Mouse (Mus musculus) Patski (cell line): ENCODE measurements around the gene Ubac1. TPM values are rescaled to one million over a fixed set of nuclear protein-coding genes. Genes with fewer than 3 reads are reported as not detected.

Experiments
- ATAC-seq: fragments of 100-300 bp; one replicate; pipeline ENCODE4 v1.8.0; 2021
- CTCF ChIA-PET: fragments of 350-600 bp; sonication (Branson Sonifier 250); formaldehyde crosslinking; loops from one replicate; lab custom pipeline; 2022; ENCODE audit warnings: inconsistent platforms; lab: Charles Lee
- POLR2A ChIA-PET: fragments of 350-600 bp; sonication (Branson Sonifier 250); formaldehyde crosslinking; loops from one replicate; lab custom pipeline; 2022; ENCODE audit warnings: antibody characterized with exemption, inconsistent platforms; lab: Charles Lee
- DNase-seq: peaks from one replicate; pipeline ENCODE4 v3.0.0-alpha.2; 2011; ENCODE audit warnings: low read depth, low spot score
- H3K27me3 ChIP-seq: fragments of 371-371 bp; one replicate; pipeline ENCODE4 v1.5.1; 2021
- CTCF ChIP-seq: fragments of 100-300 bp; IDR thresholded peaks from one replicate; pipeline ENCODE4 v1.5.1; 2021
- in situ Hi-C: fragments of 300-500 bp; cut with MboI; formaldehyde crosslinking; loops from 3 replicates; pipeline ENCODE4 v1.11.1; 2018; ENCODE audit warnings: low pct_unique_long_range_greater_than_20kb, mixed read lengths
- polyA plus RNA-seq: library from polyadenylated mRNA; unstranded; gene quantifications from one replicate; pipeline ENCODE4 v1.2.3, GENCODE M21; 2021

The Ubac1 gene
- polyA plus RNA-seq, 1 experiment from 2014 or later, result 66.1 TPM

- ChIA-PET CTCF (interaction anchor here (0.9 to 3.8 kb wide), 15 partner anchors 9 to 98 kb away, joined by 3 to 17 read pairs (median 5); no protein-coding TSS in a partner anchor), POLR2A (interaction anchor here (1.1 kb wide), 2 partner anchors 11 to 85 kb away, joined by 4 to 5 read pairs; no protein-coding TSS in a partner anchor)
- in situ Hi-C loops, result no loop called here
- no peaks in the 10 kb centered on the region for H3K27me3 ChIP-seq
- DNase-seq (no peak), ATAC-seq (no peak)
- no peak for TF ChIP-seq CTCF
Measured at GRCm38 (mm10) chr2:26055747-26056102, 34.2 kb upstream of the Ubac1 start.

DNA sequence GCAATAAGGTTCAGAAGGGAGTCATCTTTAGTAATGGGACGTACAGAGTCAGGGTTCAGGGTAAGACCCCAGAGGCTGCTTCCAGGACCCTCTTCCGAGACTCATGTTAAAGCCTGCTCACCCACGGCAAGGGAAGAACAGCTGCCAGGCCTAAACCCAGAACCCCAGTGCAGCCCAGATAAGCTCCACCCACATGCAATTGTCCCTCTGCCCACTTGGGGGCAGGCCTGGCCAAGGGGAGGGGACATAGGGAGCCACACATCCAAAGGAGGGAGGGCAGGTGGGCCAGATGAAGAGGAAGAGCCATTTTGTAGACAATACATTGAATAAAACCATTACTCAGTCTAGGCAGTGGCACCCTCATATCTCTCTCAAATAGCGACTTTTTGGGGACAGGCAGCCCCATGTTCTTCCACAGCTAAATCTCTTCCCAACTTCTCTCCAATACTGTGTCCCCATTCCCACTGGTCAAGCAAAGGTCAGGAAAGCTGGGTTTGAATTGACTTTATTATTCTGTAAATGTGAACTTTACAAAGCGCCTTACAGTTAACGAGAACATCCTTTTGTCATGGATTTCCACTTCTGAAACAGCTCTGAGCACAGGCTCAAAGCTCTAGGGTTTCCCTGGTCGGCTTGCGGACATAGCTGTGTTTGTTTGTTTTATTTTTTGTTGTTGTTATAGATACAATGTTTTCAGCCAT, 33.6 kb upstream of the Ubac1 start:
- ChIA-PET POLR2A (interaction anchor here (1.1 kb wide), 2 partner anchors 12 to 86 kb away, joined by 4 to 5 read pairs; no protein-coding TSS in a partner anchor), CTCF (interaction anchor here (0.7 to 3.8 kb wide), 20 partner anchors 9 to 99 kb away, joined by 3 to 17 read pairs (median 4); no protein-coding TSS in a partner anchor)
- in situ Hi-C loops, result no loop called here
- no peak for TF ChIP-seq CTCF
- no peaks in the 10 kb centered on the region for H3K27me3 ChIP-seq
- ATAC-seq (no peak), DNase-seq (no peak)

DNA sequence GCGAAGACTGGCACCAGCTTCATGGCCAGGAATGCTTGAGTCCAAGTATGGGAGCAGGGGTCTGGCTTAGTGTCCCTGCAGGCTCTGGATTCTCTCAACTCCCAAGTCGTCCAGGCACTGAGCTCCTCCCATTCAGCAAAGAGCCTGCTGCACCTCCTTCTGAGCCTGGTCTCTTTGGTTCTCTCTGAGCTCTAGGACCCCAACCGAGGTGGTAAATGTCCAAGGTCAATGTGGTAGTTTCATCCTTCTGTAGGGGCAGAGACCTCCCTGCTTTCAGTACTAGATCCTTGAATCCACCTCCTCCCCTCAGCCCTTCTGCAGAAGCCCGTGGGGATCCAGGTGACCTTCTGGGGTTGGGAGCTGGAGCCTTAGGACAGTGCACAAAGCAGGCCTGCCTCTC, 31.3 kb upstream of the Ubac1 start:
- in situ Hi-C loops, result no loop called here
- ATAC-seq, result no peak
- no peaks in the 10 kb centered on the region for H3K27me3 ChIP-seq
- DNase-seq, result no peak
- CTCF ChIA-PET, result interaction anchor here (0.7 kb wide), 1 partner anchor 57 kb away, joined by 3 read pairs; no protein-coding TSS in a partner anchor
- no peak for TF ChIP-seq CTCF
- POLR2A ChIA-PET, result interaction anchor here (0.8 kb wide), 1 partner anchor 18 kb away, joined by 3 read pairs; no protein-coding TSS in a partner anchor

- no peaks in the 10 kb centered on the region for H3K27me3 ChIP-seq
- DNase-seq, result no peak
- ChIA-PET CTCF (interaction anchor here (1.2 kb wide), 1 partner anchor 93 kb away, joined by 3 read pairs; no protein-coding TSS in a partner anchor), POLR2A (no interaction called here)
- TF ChIP-seq CTCF, result no peak
- in situ Hi-C loops, result no loop called here
- no peak for ATAC-seq
Measured at GRCm38 (mm10) chr2:26048816-26049215, 27.3 kb upstream of the Ubac1 start.

- no peak for DNase-seq
- in situ Hi-C loops, result no loop called here
- CTCF ChIA-PET, result interaction anchor here (1.0 kb wide), 1 partner anchor 14 kb away, joined by 3 read pairs; no protein-coding TSS in a partner anchor
- peaks cover 6% of the 10 kb centered on the region for H3K27me3 ChIP-seq
- POLR2A ChIA-PET, result no interaction called here
- no peak for ATAC-seq
- no peak for TF ChIP-seq CTCF
Measured at GRCm38 (mm10) chr2:26044216-26044615, 22.7 kb upstream of the Ubac1 start.

- ATAC-seq (no peak), DNase-seq (no peak)
- ChIA-PET CTCF (interaction anchor here (1.1 to 1.2 kb wide), 2 partner anchors 12 to 14 kb away, joined by 4 read pairs; no protein-coding TSS in a partner anchor), POLR2A (no interaction called here)
- peaks cover 6% of the 10 kb centered on the region for H3K27me3 ChIP-seq
- in situ Hi-C loops, result no loop called here
- no peak for TF ChIP-seq CTCF
Measured at GRCm38 (mm10) chr2:26042603-26043002, 21.1 kb upstream of the Ubac1 start.

GRCm38 (mm10) chr2:26041163-26041810, 19.7 kb upstream of the Ubac1 start:
- CTCF ChIA-PET, result interaction anchor here (1.2 kb wide), 1 partner anchor 10 kb away, joined by 4 read pairs; no protein-coding TSS in a partner anchor
- no peak for TF ChIP-seq CTCF
- peaks cover 6% of the 10 kb centered on the region for H3K27me3 ChIP-seq
- DNase-seq, result no peak
- ATAC-seq, result no peak
- in situ Hi-C loops, result no loop called here
- POLR2A ChIA-PET, result no interaction called here

GRCm38 (mm10) chr2:26039951-26040350, 18.4 kb upstream of the Ubac1 start:
- ChIA-PET POLR2A (no interaction called here), CTCF (no interaction called here)
- in situ Hi-C loops, result loop anchor here (10.0 kb wide), 1 partner anchor 235 kb away; no protein-coding TSS in a partner anchor
- H3K27me3 ChIP-seq, result peaks cover 6% of the 10 kb centered on the region
- no peak for DNase-seq
- ATAC-seq, result no peak
- TF ChIP-seq CTCF, result no peak

- CTCF ChIA-PET, result interaction anchor here (0.8 kb wide), 1 partner anchor 17 kb away, joined by 3 read pairs; no protein-coding TSS in a partner anchor
- no peak for TF ChIP-seq CTCF
- H3K27me3 ChIP-seq, result peaks cover 10% of the 10 kb centered on the region
- POLR2A ChIA-PET, result interaction anchor here (1.0 kb wide), 1 partner anchor 11 kb away, joined by 3 read pairs; no protein-coding TSS in a partner anchor
- in situ Hi-C loops, result loop anchor here (10.0 kb wide), 1 partner anchor 237 kb away; no protein-coding TSS in a partner anchor
- ATAC-seq, result no peak
- no peak for DNase-seq
Measured at GRCm38 (mm10) chr2:26037386-26037785, 15.8 kb upstream of the Ubac1 start.

DNA sequence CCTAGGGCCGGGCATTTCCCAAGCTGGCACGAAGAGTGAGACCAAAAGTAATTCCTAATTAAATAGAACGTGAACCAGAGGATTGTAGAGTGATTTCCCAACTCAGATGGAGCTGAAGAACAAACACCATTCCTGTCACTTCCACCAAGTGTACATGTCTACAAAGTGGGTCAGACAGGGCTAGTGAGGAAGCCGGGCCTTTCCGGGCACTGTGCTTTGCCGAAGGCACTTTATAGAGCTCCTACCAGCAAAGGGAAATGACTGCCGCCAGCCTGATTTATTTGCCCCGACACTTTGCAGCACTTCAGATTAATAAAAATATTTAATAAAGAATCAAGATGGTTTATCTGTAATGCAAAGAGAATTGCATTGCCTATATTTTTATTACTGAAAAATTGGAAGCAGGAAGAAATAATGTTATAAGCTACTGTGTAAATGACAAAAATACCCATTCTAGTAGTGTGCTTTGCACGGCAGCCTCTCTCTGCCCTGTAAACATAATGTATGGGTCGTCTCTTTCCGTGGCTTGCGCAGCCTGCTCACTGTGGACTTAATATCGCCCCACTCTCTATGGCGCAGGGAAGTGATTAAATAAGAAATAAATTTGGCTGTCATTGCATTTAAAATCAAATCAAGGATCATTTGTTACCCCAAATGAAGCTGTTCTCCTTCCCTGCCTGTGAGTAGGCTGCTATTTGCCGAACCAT, 12.9 kb upstream of the Ubac1 start:
- ChIA-PET POLR2A (interaction anchor here (1.1 kb wide), 1 partner anchor 18 kb away, joined by 3 read pairs; no protein-coding TSS in a partner anchor), CTCF (interaction anchor here (0.8 kb wide), 1 partner anchor 84 kb away, joined by 3 read pairs; no protein-coding TSS in a partner anchor)
- DNase-seq (no peak), ATAC-seq (no peak)
- peaks cover 3% of the 10 kb centered on the region for H3K27me3 ChIP-seq
- in situ Hi-C loops, result loop anchor here (10.0 kb wide), 1 partner anchor 240 kb away; no protein-coding TSS in a partner anchor
- no peak for TF ChIP-seq CTCF
